Mouse (Mus musculus): Measurements from ENCODE around the gene Gm732. TPM values are rescaled to one million over a fixed set of nuclear protein-coding genes. Genes with fewer than 3 reads are reported as not detected.

Gm732 gene
- not detected in 2 replicates for polyA plus RNA-seq (2015; fragmentation: Nextera tagmentation; extraction: Ambion mirVana)

GRCm38 (mm10) chrX:107948365-107948764 lies at the start of gene Gm732:
Gene Gm732 (minus strand): TSS chrX:107948465.

Other genes starting within 250 kb of the Gm732 start
- gene Tent5d, start 155.9 kb downstream of the Gm732 start, polyA plus RNA-seq (2015; fragmentation: Nextera tagmentation; extraction: Ambion mirVana) = not detected in 2 replicates
- 8.9 and 9.2 TPM in 2 replicates for gene 2610002M06Rik, start 132.1 kb downstream of the Gm732 start, polyA plus RNA-seq (2015; fragmentation: Nextera tagmentation; extraction: Ambion mirVana)